Mouse (Mus musculus): ENCODE measurements around the gene Gstm7.

Gstm7 gene

DNA sequence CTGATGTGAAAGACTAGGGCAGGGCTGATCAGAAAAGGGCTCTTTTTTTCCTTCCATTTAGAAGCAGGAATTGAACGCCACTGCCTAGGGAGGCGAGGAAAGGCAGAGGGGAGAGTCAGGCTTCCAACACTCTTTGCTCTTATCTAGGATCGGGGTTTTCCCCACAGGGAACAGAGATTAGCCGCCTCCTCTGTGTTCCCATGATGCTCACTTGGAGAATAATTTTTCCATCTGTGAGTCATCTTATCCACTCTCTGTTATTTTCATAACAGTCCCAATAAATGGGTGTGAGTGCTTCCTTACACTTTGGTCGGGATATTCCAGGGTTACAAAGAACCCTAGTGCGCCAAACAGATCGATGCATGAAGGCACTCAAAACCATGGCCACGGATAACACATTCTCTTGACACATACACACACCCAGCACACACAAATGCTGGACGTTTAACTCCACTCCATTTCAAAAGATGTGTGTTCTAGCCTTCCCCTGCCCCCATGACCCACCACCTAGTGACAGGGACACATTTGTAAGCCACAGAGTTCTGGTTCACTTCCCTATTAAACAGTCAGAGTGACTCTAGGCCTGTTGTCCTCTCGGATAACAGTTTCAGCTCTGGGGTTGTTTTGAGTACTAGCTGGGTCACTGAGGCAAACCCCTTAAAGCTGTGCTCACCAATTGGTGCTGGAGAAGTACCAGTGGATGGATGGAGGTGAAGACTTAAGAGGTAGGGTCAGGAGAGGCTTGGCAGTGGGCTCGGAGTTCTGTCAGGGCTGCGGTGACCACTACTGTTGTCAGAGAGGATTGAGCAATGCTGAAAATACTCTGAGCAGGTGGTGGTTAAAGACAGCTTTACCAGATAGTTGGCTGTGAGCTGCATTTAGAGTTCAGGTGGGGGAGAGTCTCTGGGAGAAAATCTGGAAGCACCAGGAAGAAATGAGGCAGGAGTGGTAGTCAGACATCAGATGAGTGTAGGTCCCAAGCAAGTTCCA, 53.6 kb downstream of the Gstm7 start:
- DNase-seq (ENCODE audit: low spot score in 2 of 2): no peak

GRCm38 (mm10) chr3:107877005-107877404, 54.6 kb downstream of the Gstm7 start, which contains the start of gene Eps8l3:
Eps8l3 (plus strand) TSS chr3:107877229.
- no peak for DNase-seq (ENCODE audit: low spot score in 2 of 2)

All from frontal cortex, postnatal 25 days (tissue).